Mouse (Mus musculus) lung, adult 2 months (tissue): ENCODE results near the gene C1qtnf6.

Experiments used
- CTCF ChIP-seq: fragments of 200-500 bp; IDR thresholded peaks from 2 replicates; pipeline ENCODE4 v1.5.1; 2011; ENCODE audit warnings: mild to moderate bottlenecking, low read length, control low read depth; ENCODE audit not compliant: insufficient read depth
- POLR2A ChIP-seq: fragments of 200-500 bp; IDR thresholded peaks from 2 replicates; pipeline ENCODE4 v1.6.1; 2011; ENCODE audit warnings: low read depth, mild to moderate bottlenecking, control low read depth, low read length, borderline replicate concordance; ENCODE audit errors: extremely low read depth

DNA sequence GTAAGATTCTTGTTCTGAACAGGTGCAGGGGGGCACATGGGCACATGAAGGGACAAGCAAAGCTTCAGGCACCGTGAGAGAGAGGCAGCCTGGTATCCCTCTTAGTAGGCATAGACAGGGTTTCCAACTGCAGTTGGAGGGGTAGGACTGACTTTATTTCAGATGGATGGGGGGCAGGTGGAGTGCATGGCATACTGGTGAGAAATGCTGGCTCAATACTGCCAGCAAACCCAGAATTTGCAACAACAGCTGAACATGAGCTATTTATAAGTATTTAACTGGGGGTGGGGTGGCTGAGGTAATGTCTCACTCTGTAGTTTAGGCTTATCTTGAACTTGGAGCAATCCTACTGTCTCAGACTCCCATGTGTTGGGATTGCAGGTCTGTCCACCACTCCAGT is 27.2 kb downstream of the C1qtnf6 start:
- no peak for TF ChIP-seq CTCF
- no peak for TF ChIP-seq POLR2A
